Mouse (Mus musculus): ENCODE results near the gene Tm7sf2. TPM values are rescaled to one million over a fixed set of nuclear protein-coding genes. Genes with fewer than 3 reads are reported as not detected.
A peak's percentile ranks its signal among the peaks of the same experiment; 100 is the strongest.

The Tm7sf2 gene
- polyA plus RNA-seq (2015; fragmentation: Nextera tagmentation; extraction: Ambion mirVana) = 13.4 and 17.5 TPM in 2 replicates

DNA sequence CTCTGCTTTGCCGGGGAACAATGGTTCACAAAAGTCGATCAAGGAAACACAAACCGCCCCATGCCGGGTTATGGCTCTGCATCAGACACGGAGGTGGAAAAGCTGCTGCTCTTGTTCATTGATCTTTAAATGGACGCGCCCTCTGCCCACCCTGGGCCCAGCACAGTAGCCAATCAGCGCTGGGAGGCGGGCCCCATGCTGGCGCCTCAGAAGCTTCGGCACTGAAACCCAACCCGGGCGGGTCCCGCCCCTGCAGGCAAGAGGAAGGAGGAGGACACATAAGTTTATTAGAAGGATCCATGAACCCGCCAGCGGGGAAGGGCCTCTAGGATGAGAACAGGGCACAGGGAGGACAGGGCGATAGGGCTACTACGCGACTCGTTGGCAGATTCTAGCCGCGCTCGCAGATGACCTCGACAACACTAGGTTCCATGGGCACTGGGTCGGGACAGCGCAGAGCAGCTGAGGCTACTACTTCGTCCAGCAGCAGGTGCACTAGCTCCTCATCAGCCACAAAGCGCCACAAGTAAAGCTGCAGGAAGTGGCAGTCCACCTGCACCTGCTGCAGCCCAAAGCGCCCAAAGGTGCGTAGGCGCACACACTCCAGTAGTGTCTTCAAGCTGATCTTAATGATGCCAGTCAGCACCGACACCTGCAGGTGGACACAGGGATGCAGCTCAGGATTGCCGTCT lies at the start of gene Tm7sf2:
Gene Tm7sf2 (minus strand): TSS at position 650 of the 692 bp plus-strand sequence.
- 6% methylated on average over 33 of the region's 33 CpGs for WGBS
- peak within 1 kb of the TSS; percentile 94 for H3K4me2 ChIP-seq (replicated peaks; ENCODE audit: low read depth)
- ATAC-seq = peak; percentile 90
- no peaks in the 10 kb centered on the region for H3K27me3 ChIP-seq (replicated peaks; ENCODE audit: control insufficient read depth, insufficient read depth, low read length)
- peak within 1 kb of the TSS; percentile 75 for H3K27ac ChIP-seq (ENCODE audit: low read depth, low read length)
- H3K9me3 ChIP-seq (ENCODE audit: control insufficient read depth) = no peaks in the 10 kb centered on the region
- no peaks in the 10 kb centered on the region for H3K4me1 ChIP-seq (replicated peaks; ENCODE audit: control insufficient read depth, insufficient read depth, low read length)
- peak; percentile 23 for TF ChIP-seq CTCF (IDR thresholded peaks at IDR 0.05; ENCODE audit: low read depth)
- peak within 1 kb of the TSS; percentile 50 for H3K9ac ChIP-seq (ENCODE audit: low read depth, low read length)
- H3K36me3 ChIP-seq (ENCODE audit: control insufficient read depth, insufficient read depth) = peaks cover 34% of the 10 kb centered on the region
- H3K4me3 ChIP-seq (ENCODE audit: low read depth, low read length) = peak within 1 kb of the TSS; percentile 50

DNA sequence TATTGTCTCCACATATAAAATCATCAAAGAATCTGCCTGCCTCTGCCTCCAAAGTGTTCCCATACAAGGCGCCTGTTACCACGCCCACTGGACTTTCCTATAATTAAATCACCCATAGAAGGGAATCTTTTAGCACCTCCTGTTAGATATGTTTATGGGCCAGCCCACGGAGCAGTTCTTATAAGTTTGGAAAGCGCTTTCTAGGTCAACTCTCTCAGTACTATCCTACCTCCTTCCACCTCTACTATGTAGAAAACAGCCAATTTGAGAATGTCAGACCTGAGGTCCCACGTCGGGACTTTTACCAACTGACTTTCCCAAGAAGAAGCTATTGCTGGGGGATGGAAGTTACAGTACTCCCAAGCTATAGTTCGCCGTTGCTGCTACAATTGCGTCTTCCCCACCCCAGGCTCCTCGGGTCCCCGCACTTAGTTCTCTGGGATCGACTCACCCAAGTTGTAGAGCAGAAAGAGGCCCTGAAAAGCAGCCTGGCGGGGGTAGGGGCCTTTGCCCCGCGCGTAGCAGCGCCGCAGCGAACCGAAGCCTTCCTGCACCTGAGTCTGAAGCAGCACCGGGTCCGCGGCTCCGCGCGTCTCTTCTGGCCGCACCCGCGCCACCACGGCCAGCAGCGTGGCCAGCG lies 49.3 kb upstream of the Tm7sf2 start:
- no peak for ATAC-seq
- TF ChIP-seq CTCF (IDR thresholded peaks at IDR 0.05; ENCODE audit: low read depth) = no peak

DNA sequence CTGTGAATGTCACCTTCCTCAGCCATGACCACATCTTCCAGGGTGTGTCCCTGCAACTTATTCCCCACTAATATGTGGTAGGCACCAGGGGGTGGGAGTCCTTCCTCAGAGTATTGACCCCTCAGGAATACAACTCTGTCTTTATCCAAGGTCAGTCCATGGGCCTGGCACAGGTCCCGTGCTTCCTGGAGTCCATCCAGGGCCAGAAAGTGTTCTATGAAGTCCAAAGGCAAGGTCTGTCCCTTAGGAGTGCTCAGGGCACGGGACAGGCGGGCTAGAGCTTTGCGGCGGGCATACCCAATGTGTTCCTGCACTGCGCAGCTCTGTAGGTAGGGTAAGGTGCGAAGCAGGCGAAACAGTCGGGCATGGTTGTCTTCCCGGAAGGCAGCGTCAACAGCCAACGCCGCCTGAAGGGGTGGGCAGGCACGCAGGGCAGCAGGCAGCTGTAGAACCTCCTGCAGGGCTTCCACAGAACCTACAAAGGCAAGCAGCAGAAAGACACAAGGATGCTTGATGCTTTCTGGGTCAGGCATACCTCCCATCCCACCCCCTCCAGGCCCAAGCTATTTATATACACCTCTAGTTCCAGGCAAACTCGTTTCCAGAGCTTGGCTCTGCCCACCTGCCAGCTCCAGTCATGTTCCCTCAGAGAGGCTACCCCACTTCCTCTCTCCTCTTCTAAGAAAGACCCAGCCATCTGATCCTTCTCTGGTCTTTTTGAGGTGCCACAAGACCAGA lies 48.1 kb upstream of the Tm7sf2 start:
- WGBS = 87% methylated on average over 15 of the region's 15 CpGs
- no peak for TF ChIP-seq CTCF (IDR thresholded peaks at IDR 0.05; ENCODE audit: low read depth)
- no peaks in the 10 kb centered on the region for H3K9me3 ChIP-seq (ENCODE audit: control insufficient read depth)
- H3K4me3 ChIP-seq (ENCODE audit: low read depth, low read length) = no peak overlapping the region
- H3K4me1 ChIP-seq (replicated peaks; ENCODE audit: control insufficient read depth, insufficient read depth, low read length) = no peaks in the 10 kb centered on the region; the same call in 1 of the 2 replicates
- no peak overlapping the region; the same call in 1 of the 2 replicates for H3K4me2 ChIP-seq (replicated peaks; ENCODE audit: low read depth)
- H3K27me3 ChIP-seq (replicated peaks; ENCODE audit: control insufficient read depth, insufficient read depth, low read length) = no peaks in the 10 kb centered on the region
- ATAC-seq = no peak
- no peak overlapping the region for H3K27ac ChIP-seq (ENCODE audit: low read depth, low read length)
- H3K36me3 ChIP-seq (ENCODE audit: control insufficient read depth, insufficient read depth) = peaks cover 41% of the 10 kb centered on the region
- no peak overlapping the region for H3K9ac ChIP-seq (ENCODE audit: low read depth, low read length)

More for the DNA sequence above, 49.3 kb upstream of the Tm7sf2 start:
- H3K4me1 ChIP-seq (replicated peaks; ENCODE audit: control insufficient read depth, insufficient read depth, low read length) = no peaks in the 10 kb centered on the region; the same call in 1 of the 2 replicates
- peaks cover 37% of the 10 kb centered on the region for H3K36me3 ChIP-seq (ENCODE audit: control insufficient read depth, insufficient read depth)
- no peaks in the 10 kb centered on the region for H3K27me3 ChIP-seq (replicated peaks; ENCODE audit: control insufficient read depth, insufficient read depth, low read length)
- peak overlapping the region; percentile 98 for H3K4me2 ChIP-seq (replicated peaks; ENCODE audit: low read depth)
- 3% methylated on average over 32 of the region's 32 CpGs for WGBS
- peak overlapping the region; percentile 78 for H3K9ac ChIP-seq (ENCODE audit: low read depth, low read length)
- no peaks in the 10 kb centered on the region for H3K9me3 ChIP-seq (ENCODE audit: control insufficient read depth)
- H3K4me3 ChIP-seq (ENCODE audit: low read depth, low read length) = peak overlapping the region; percentile 73
- H3K27ac ChIP-seq (ENCODE audit: low read depth, low read length) = peak overlapping the region; percentile 91

DNA sequence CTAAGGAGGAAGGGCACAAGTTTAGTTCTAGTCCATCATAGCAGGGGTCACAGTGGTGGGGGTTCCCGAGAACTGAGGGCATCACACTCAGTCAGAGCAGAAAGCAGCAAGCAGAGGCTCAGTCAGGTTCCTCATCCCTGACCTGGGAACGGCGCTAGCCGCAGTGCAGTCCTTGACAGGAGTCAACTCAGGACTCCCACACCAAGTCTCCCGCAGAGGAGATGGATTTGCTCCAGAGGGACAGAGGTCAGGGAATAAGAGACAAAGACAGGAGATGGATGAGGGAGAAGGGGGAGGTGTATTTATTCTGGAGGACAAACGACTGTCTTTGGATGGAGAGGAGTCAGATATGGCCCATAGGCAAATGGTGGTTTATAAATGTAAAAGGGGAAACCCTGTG lies 44.9 kb upstream of the Tm7sf2 start:
- TF ChIP-seq CTCF (IDR thresholded peaks at IDR 0.05; ENCODE audit: low read depth) = no peak
- Histone ChIP-seq H3K9me3 (ENCODE audit: control insufficient read depth) (no peaks in the 10 kb centered on the region), H3K27ac (ENCODE audit: low read depth, low read length) (no peak overlapping the region), H3K4me3 (ENCODE audit: low read depth, low read length) (no peak overlapping the region), H3K27me3 (replicated peaks; ENCODE audit: control insufficient read depth, insufficient read depth, low read length) (no peaks in the 10 kb centered on the region), H3K4me2 (replicated peaks; ENCODE audit: low read depth) (no peak overlapping the region), H3K4me1 (replicated peaks; ENCODE audit: control insufficient read depth, insufficient read depth, low read length) (no peaks in the 10 kb centered on the region; the same call in 1 of the 2 replicates), H3K36me3 (ENCODE audit: control insufficient read depth, insufficient read depth) (peaks cover 45% of the 10 kb centered on the region), H3K9ac (ENCODE audit: low read depth, low read length) (no peak overlapping the region)
- ATAC-seq = no peak
- WGBS = 51% methylated on average over 6 of the region's 6 CpGs

DNA sequence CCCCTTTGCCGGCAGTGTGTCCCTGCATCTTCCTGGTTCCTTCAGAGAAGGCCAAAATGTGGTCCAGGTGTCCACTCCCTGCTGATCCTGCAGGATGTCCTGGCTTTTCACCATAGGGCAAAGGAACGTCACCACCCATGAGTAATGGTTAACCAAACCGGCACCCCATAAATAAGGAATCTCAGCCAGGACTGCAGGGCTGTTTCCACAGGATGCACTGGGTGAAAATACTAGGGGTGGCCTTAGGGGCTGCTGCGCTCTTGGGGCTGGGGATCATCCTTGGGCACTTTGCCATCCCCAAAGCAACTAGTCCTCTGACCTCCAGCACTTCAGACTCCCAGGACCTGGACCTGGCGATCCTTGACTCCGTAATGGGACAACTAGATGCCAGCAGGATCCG lies 37.4 kb upstream of the Tm7sf2 start, which contains the start of gene Naaladl1:
Gene Naaladl1 (plus strand): TSS at position 197 of the 400 bp plus-strand sequence.
- 46% methylated on average over 7 of the region's 7 CpGs for whole genome bisulfite sequencing
- H3K27me3 ChIP-seq (replicated peaks; ENCODE audit: control insufficient read depth, insufficient read depth, low read length) = no peaks in the 10 kb centered on the region
- TF ChIP-seq CTCF (IDR thresholded peaks at IDR 0.05; ENCODE audit: low read depth) = no peak
- 0 out of 2 replicates have a peak, but pooled peaks cover 5% of the 10 kb centered on the region for H3K4me1 ChIP-seq (replicated peaks; ENCODE audit: control insufficient read depth, insufficient read depth, low read length)
- H3K9ac ChIP-seq (ENCODE audit: low read depth, low read length) = no peak within 1 kb of the TSS
- H3K9me3 ChIP-seq (ENCODE audit: control insufficient read depth) = no peaks in the 10 kb centered on the region
- peak within 1 kb of the TSS; percentile 50 for H3K27ac ChIP-seq (ENCODE audit: low read depth, low read length)
- H3K4me3 ChIP-seq (ENCODE audit: low read depth, low read length) = peak within 1 kb of the TSS; percentile 36
- peak within 1 kb of the TSS; percentile 63 for H3K4me2 ChIP-seq (replicated peaks; ENCODE audit: low read depth)
- H3K36me3 ChIP-seq (ENCODE audit: control insufficient read depth, insufficient read depth) = peaks cover 5% of the 10 kb centered on the region; the same call in 1 of the 2 replicates
- peak; percentile 40; the same call in 1 of the 2 replicates for ATAC-seq

All from intestine, postnatal 0 days (tissue).